Mouse (Mus musculus): Measurements from ENCODE around the gene Twf1.

Gene Twf1

DNA sequence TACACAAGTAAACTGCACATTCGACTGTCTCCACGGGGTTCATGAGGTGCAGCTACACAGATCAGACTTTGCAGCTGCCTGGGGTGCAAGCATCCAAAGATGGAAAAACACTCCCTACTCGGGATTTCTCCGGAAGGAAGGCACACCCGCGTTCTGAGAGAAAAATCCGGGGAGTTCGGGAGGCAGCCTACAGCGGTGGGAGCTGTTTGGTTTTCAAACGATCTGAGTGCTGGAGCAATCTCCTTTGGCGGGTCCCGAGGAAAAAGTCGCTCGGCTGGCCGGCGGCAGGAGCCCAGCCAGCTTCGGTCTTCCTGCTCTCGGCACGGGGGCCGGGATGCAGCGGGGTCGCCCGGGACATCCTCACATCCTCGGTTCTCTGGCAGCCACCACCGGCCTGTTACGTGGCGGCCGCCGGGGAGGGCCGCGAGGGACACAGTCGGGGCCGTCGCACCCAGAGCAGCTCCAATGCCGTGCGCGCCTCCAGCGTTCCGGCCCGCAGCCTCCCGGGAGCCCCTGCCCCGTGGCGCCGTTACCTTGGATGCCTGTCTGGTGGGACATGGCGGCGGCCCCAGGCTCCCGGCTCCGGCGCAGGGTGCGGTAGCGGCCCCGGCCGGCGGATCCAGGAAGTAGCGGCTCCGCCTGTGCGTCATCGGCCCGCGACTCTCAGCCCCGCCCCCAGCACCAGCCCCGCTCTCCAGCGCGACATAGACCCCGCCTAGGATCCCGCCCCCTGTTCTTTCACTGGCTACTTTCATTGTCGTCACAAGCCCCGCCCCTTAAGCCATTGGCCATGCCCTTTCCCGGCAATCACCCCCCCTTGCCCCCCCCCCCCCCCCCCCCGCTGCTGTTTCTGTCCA lies at the start of gene Twf1:
Gene Twf1 (minus strand): TSS at position 671 of the 857 bp plus-strand sequence.
- in situ Hi-C loops (cut with MboI, MseI) = loop anchor here (10.0 to 25.0 kb wide), 2 partner anchors 1215 to 1873 kb away; partner anchors contain the start of gene Scaf11

DNA sequence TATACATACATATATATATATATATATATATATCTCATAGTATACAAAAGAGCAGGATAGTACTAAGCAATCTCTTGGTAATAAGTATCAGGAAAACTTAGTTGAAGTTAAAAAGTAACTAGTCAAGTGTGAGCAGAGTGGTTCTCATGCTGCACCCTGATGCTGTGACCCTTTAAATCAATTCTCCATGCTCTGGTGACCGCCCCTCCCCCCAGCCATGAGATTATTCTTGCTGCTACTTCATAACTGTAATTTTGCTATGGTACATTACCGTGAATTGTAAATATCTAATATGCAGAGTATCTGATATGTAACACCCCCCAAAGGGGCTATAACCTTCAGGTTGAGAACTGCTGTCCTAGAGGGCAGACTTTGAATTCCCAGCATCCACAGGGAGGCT lies 49.4 kb upstream of the Twf1 start:
- in situ Hi-C loops (cut with MboI, MseI) = no loop called here

DNA sequence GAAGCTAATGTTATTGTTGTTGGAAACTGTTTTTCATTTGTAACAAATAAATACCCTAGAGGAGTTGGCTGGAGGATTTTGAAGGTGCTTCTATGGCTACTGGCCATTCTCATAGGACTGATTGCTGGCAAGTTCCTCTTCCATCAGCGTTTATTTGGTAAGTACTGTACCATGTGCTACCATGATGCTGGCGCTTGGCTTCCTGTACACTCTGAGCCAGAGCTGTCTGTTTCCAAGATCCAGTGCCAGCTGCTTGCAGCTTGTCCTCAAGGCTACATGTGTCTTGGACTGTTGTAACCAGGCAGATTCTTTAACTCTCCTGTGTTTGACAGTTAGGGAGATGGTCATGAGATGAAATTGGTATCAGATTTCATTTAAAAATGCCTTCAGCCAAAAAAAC lies 48.5 kb upstream of the Twf1 start:
- in situ Hi-C loops (cut with MboI, MseI) = no loop called here

DNA sequence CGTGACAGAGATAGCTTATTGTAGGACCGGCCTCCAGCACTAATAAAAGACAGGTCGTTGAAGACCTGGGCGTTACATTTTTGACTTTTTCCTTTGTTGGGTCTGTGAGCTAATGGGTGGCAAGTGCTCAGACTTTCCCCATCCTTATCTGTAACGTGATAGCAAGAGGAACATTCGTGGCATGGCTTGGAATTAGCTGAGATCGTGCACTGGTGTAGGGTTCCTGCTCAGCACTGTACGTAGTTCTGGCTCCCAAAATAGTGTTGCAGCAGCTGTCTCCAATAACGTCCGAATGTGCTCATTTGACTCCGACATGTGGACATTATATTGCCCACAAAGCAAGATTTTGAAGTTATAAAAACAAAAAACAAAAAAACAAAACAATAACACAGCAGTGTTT lies 44.8 kb upstream of the Twf1 start:
- in situ Hi-C loops (cut with MboI, MseI) = no loop called here

DNA sequence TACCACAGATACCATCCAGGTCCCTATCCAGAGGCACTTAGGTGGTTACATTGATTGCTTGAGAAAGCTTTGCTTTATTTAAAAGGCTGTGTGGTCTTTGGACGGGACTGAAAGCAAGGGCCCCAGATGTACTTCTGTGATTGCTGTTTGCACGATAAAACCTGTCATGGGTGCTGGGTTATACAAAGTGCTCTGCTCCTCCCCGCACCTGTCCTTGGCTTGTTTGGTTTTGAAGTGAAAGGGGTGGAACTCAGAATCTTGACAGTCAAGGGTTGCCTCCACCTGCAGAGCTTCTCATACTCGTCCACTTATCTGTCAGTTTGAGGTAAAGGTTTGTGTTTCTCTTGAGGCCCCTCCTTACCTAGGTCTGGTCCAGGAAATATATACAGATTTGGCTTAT lies 40.9 kb upstream of the Twf1 start:
- in situ Hi-C loops (cut with MboI, MseI) = no loop called here

DNA sequence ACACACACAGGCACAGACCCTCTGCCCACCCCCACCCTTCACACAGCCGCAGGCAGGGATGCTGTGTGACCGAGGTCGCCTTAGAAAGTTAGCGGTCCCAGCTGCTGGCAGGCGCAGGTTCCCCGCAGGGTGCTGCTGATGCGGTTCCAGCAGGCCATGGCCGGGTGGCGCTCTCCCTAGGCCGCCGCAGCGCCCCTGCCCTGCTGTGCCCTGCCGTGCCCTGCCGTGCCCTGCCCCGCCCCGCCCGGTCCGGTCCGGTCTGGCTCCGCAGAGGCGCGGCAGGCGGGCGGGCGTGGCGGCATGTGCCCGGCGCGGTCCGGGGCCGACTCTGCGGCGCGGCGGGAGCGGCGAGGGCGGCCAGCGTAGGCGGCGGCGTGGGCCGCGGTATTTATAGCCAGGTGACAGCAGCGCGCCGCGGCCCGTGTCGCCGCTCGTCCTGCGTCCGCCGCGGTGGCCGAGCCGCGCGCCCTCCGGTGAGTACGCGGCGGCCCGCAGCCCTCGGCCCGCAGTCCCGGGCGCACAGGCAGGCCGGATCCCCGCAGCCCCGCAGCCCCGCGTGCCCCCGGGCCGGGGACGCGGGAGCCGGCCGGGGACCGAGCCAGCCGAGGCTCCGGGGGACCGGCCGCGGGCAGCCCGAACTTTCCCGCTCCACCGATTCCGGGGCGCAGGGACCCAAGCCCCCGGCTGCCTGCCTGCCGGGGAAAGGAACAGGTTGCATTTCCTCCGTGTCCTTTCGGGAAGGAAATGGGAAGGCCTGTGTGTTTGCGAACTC lies 39.3 kb upstream of the Twf1 start, which contains the start of gene Tmem117:
Gene Tmem117 (plus strand): TSS at position 403 of the 772 bp plus-strand sequence.
- in situ Hi-C loops (cut with MboI, MseI) = no loop called here

DNA sequence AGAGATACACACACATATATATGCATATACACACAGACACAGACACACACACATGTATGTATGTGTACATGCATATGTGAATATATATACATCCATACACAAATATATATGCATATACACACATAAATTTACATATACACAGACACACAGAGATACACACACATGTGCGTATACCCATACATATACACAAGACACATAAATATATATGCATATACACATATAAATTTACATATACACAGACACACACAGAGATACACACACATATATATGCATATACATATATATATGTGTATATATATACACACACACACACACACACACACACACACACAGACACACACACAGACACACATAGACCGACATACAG lies 38.8 kb upstream of the Twf1 start:
- in situ Hi-C loops (cut with MboI, MseI) = no loop called here

DNA sequence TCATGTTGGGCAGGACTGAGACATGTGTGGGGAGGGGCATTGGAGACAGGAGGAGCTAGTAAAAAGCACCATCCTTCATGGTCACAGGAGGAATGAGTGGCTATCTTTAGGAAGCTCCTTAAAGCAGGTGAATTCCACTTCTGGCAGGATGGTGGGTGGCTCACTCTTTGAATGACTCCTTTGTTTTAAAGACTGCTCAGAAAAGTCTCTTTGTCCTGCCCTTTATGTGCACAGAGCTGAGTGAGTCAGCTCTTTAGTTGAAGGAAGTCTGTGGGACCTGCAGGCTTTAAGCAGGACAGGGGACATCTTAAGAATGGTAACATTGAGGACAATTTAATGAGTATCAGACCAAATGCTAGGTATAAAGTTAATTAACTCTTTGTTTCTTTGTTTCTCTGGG lies 31.2 kb upstream of the Twf1 start:
- in situ Hi-C loops (cut with MboI, MseI) = no loop called here

DNA sequence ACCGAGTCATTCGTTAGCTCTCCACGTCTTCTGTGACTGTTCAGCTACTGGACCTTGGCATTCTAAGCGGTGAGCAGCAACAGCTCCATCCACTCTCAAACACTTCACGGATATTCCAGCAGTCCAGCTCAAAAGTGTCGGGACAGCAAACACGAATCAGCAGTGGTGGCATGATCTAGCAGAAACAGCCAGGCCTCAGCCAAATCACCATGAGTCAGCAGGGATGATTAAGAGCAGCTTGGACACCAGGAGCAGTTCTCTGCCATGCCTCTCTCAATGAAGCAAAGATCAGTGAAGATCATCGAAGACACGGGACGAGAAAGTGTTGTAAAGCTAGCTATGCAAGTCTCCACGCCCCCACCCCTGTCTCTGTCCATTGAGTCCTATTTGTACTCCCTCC lies 26.3 kb upstream of the Twf1 start:
- in situ Hi-C loops (cut with MboI, MseI) = no loop called here

DNA sequence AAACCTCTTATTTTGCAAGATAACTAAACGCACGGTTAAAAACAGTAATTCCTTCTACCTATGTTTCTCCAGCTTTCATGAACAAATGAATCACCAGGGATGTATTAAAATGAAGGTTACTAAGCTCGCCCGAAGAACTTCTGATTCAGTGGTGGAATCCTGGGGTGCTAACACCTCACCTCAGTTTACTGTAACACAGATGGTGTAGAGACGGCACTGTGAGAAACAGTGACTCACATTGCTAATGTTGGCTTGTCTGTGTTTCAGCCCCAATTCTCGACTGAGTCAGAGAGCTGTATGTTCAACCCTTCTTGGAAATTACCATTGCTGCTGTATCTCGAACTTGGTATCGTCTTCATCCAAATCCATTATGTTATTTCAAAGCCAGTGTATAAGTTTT lies 18.1 kb upstream of the Twf1 start:
- in situ Hi-C loops (cut with MboI, MseI) = loop anchor here (10.0 kb wide), 1 partner anchor 53 kb away; no protein-coding TSS in a partner anchor

DNA sequence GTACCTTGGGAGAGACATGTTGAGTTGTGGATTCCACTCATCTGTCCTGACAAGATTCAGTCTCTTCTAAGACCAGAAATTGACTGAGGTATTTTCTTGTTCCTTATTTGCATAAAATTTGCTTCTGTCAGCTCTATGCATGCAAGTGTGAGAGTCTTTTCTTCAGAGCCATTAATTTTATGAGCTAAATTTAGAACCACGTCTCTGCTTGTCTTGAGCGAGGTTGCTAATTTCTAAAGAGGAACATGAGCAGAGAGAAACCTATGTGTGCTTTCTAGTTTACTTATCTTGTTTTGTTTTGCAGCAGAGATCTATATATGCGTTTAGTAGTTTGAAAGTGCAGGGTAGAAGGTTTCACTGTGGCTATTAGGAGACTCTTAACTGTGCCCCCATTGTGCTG lies 12.8 kb upstream of the Twf1 start:
- in situ Hi-C loops (cut with MboI, MseI) = loop anchor here (10.0 kb wide), 1 partner anchor 48 kb away; no protein-coding TSS in a partner anchor

DNA sequence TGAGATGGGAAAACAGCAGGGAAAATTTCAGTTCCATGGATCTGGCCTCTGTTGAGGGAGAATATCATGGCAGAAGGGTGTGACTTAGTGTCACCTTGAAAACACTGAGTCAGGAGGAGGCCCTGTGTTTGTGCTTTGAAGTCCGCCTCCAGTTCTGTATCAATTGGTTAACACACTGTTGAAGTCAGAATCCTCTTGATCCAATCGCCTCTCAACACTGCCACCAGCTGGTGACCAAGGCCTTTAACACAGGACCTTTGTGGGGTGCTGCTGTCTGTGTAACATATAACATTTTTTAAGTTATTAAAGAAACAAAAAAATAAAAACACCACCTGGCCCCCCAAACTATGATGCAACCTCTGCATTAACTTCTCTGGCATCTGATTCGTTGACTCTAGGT lies 11.7 kb upstream of the Twf1 start:
- in situ Hi-C loops (cut with MboI, MseI) = loop anchor here (10.0 kb wide), 1 partner anchor 47 kb away; no protein-coding TSS in a partner anchor

DNA sequence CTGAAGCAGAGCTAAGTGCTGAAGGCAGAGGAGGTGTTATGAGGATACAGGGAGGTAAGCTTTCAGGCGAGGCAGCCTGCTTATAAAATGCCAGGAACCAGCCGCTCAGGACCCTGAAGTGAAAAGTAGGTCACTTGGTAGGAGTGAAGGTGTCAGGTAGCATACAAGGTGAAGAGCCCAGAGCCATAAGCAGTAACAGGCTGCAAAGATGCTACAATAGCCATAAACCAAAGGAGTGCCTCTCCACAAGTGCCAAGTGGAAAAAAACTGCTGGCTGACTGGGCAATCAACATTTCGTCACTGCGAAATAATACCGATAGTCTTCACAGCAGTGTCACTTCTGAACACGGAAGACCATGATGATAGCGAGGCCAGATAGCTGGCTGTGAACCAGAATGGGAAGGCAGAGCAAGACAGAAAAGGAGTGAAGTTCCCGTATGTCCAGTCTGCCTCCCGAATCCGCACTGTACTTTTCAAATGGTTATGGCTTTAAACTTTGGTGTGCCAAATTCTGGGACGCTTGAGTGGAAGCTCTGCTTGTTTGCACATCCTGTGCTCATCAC lies 10.5 kb upstream of the Twf1 start:
- in situ Hi-C loops (cut with MboI, MseI) = loop anchor here (10.0 kb wide), 1 partner anchor 45 kb away; no protein-coding TSS in a partner anchor

DNA sequence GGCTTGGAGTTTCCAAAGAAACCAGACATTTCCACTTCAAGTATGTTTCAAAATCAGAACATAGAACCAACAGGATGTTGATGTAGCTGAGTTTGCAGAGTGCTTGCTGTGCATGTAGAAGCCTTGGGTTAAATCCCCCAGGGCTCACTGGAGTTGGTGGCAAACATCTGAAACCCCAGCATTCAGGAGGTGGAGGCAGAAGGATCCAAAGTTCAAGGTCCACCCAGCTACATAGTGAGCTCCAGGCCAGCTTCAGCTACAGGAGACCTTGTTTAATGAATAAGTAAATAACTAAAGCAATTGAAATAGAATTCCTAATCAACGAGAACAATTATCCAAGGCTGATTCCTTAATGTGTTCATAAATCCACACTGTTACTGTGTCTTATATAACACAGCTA lies 3.9 kb upstream of the Twf1 start:
- in situ Hi-C loops (cut with MboI, MseI) = loop anchor here (10.0 to 25.0 kb wide), 2 partner anchors 1211 to 1869 kb away; partner anchors contain the start of gene Scaf11

DNA sequence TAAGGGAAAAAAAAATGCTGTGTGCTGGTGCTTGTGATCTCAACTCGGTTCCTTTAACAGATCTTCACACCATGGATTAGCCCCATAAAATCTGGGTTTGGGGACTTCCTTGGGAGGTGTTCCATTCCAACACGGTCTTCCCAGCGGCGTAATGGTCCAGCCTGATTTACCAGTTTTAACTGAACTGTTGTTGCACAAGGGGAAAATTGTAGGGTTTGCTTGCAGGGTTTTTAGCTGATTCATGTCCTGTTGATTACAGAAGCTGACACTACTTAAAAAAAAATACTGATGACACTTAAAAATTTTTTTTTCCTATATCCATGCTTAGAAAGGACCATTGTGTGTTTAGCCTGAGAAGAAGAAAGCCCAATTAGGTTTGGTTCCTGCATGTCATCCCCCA lies 1.7 kb upstream of the Twf1 start:
- in situ Hi-C loops (cut with MboI, MseI) = loop anchor here (10.0 to 25.0 kb wide), 2 partner anchors 1213 to 1871 kb away; partner anchors contain the start of gene Scaf11

DNA sequence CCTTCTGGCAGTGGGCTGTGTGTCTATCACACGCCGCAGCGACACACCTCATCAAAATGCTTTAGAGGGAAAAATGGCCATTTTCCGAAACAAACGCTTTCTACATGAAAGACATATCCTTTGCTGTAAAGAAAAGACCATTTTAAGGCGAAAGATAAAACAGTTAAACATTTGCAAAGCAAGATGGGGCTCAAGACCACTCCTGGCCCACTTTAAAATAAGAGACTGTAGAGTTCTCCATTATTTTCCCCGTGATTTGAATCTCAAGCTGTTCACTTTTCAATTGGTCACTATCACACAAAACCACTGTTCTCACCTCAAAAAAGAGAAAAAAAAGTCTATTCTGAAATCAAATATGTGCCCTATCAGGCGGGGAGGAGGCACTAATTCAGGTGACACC lies 394 bp upstream of the Twf1 start:
- in situ Hi-C loops (cut with MboI, MseI) = loop anchor here (10.0 to 25.0 kb wide), 2 partner anchors 1215 to 1872 kb away; partner anchors contain the start of gene Scaf11

DNA sequence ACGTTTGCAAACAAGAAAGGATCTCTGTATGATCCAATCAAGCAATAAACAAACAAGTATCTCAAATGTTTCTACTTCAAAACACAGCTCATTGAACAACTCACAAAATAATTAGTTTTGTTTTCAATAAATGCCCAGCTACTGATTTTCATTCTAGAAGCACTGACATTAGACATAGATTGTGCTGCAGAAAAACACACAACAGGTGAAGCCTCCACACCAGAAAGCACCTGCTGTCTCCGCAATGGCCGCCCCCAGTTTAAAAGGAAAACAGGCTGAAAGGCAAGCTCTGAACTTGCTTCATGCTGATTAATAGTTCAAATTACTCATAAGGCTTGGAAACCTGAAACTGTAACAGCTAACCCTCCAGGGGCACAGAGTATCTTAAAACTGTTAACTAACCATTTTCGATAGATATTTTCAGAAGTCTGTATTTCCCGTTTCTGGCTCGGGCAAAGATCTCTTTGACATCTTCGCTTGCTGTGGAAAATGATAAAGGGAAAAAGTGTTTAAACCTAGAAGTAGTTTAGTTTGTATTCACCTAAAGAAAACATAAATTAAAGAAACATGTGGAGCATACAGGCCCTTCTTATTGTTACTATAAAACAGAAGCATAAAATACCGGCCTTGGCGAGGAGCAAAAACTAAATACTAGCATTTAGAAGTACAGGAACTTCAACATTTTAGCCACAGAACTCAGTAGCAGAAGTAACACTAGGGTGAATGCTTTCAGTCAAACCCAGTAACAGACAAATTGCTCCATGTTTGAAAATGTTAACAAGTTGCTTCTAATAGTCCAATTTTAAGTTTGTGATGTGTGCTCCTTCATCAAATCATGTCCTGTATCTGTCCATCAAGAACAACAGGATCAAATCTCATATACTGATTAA lies 1.6 kb downstream of the Twf1 start:
- in situ Hi-C loops (cut with MboI, MseI) = loop anchor here (25.0 kb wide), 1 partner anchor 1874 kb away; the partner anchor contains the start of gene Scaf11

DNA sequence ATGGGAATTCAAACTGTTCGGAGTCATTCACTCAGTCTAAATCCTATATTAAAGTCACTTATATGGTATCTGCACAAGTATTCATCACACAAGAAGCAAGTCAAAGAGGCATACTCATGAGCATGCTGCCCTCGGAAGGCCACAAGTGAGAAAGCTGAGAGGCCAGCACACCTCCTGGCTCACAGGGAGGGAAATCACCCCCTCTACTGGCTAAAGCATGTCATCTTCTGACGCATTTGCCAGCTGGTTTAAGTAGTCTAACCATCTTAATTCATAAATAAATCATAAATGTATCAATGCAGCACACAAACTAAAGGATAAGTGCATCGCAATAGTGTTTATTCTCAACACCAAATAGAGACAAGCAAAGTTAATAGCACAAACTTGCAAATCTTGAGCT lies 5.0 kb downstream of the Twf1 start:
- in situ Hi-C loops (cut with MboI, MseI) = loop anchor here (25.0 kb wide), 1 partner anchor 1878 kb away; the partner anchor contains the start of gene Scaf11

DNA sequence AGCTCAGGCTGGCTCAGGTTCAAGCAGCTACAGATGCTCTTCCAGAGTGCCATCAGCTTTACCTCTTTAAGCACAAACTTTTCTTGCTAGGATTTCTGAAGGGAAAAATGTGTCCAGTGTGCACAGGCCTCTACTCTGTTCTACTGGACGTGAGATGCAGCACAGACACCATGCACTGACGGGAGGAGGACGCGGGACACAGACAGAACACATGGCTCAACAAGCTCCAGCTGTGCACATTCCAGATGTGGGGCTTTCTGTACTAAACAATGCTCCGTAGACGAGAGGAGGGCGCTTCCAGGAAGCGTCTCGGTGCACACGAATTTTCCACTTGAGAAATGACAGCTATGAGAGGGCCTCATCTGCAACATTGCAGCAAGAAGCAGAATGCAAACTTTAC lies 6.5 kb downstream of the Twf1 start:
- in situ Hi-C loops (cut with MboI, MseI) = loop anchor here (25.0 kb wide), 1 partner anchor 1879 kb away; the partner anchor contains the start of gene Scaf11

DNA sequence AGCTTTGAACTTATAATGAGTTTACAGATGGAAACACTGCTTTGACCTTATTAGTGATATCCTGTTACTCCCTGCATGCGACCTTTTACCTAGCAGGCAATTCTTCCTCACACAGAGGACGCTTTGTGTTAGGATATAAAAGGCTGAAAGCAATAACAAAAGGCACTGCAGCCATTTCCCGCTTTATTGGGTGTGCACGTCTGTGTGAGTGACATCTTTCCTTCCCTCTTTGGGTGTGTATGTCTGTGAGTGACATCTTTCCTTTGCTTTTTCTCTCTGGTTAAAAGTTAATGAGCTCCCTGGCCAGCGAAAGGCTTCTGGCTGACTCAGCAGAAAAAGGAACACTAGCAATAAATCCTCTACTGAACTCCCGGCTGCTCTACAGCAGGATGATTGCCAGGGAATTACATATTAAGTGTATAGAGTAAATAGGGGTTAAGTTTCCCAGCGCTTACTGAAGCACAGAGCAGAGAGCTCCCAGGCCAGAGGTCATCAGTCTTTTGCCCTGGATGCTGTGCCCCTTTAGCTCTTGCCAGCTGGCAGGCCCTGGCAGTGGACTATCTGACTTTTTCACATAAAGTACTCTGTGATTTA lies 7.6 kb downstream of the Twf1 start:
- in situ Hi-C loops (cut with MboI, MseI) = loop anchor here (25.0 kb wide), 1 partner anchor 1880 kb away; the partner anchor contains the start of gene Scaf11

Measured in T-helper 2 cell (primary cell).